ENCODE assay signal across 17 mouse cellular contexts in genomic region chr1:92877431-92877978, GRCm38 (mm10). TPM values are rescaled to one million over a fixed set of nuclear protein-coding genes. Genes with fewer than 3 reads are reported as not detected.
"Had no signal": no experiment of that assay in that cellular context is flagged by ENCODE, and none has a peak within 500 bp of the region (broad histone marks: within the 10 kb centered on the region; RNA-seq: fewer than 3 reads in every experiment).

No protein-coding gene starts in this region.

- DNase-seq: kidney, postnatal 10 days; liver; lung, adult 18-20 months; lung, postnatal 10 days; lung, postnatal 36 days; thymus, adult 18-20 months; thymus, postnatal 36 days had no signal

- H3K36me3 ChIP-seq: liver, embryonic 12.5 days; liver, embryonic 15.5 days; lung, embryonic 15.5 days; midbrain, embryonic 10.5 days; midbrain, embryonic 13.5 days had no signal

- H3K27ac ChIP-seq: liver, embryonic 12.5 days; liver, embryonic 15.5 days; lung, embryonic 15.5 days; midbrain, embryonic 10.5 days; midbrain, embryonic 13.5 days had no signal

- H3K4me1 ChIP-seq: liver, embryonic 12.5 days; liver, embryonic 15.5 days; lung, embryonic 15.5 days; megakaryocyte, embryonic 14.5 days; midbrain, embryonic 13.5 days had no signal

- H3K4me2 ChIP-seq: liver, embryonic 12.5 days; liver, embryonic 15.5 days; lung, embryonic 15.5 days; midbrain, embryonic 13.5 days had no signal

- H3K9me3 ChIP-seq: liver, embryonic 12.5 days; liver, embryonic 15.5 days; lung, embryonic 15.5 days; midbrain, embryonic 10.5 days; midbrain, embryonic 13.5 days had no signal

- H3K27me3 ChIP-seq: liver, embryonic 12.5 days; liver, embryonic 15.5 days; lung, embryonic 15.5 days; midbrain, embryonic 13.5 days had no signal

- ATAC-seq: intestine, postnatal 0 days; liver, embryonic 12.5 days; midbrain, embryonic 13.5 days; midbrain, embryonic 16.5 days had no signal

- H3K4me3 ChIP-seq: liver, embryonic 12.5 days; liver, embryonic 15.5 days; lung, embryonic 15.5 days; megakaryocyte, embryonic 14.5 days; midbrain, embryonic 10.5 days; midbrain, embryonic 13.5 days had no signal

- H3K9ac ChIP-seq: liver, embryonic 12.5 days; liver, embryonic 15.5 days; lung, embryonic 15.5 days; midbrain, embryonic 13.5 days had no signal

RNA-seq across cellular contexts. Expression of gene Ankmy1, which starts 25.2 kb away (rescaled TPM):
- total RNA-seq: monocyte, adult 5-6 weeks had no signal
- polyA plus RNA-seq: intestine, postnatal 0 days; small intestine, adult 2 months had no signal
